Mouse (Mus musculus): ENCODE data around the gene Snd1. TPM values are rescaled to one million over a fixed set of nuclear protein-coding genes. Genes with fewer than 3 reads are reported as not detected.

Gene Snd1
- polyA plus RNA-seq, 1 experiment from 2014 or later: 56.6 TPM

DNA sequence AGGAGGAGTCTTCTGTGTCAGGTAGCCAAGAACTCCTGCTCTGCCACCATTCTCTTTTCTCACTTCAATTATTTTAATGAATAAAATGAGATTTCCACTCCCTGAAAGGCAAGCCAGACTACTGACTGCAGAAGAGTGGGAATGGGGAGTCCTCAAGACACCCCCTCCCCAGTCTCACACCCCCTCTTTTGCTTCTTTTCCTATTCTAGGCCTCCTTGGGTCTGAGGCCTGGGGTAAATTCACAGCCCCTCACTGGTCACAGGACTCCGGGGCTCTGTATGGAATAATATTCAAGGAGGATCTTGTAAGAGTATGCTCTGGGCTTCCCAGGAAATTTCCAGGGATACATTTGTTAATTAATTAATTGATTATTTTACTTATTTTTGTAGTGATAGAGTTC is 507.9 kb downstream of the Snd1 start:
- 77% methylated on average over 1 of the region's 1 CpGs for WGBS
- Histone ChIP-seq H3K9ac (replicated peaks; ENCODE audit: low read depth) (no peak overlapping the region), H3K9me3 (ENCODE audit: low read length) (no peaks in the 10 kb centered on the region), H3K4me1 (ENCODE audit: insufficient read depth, low read depth, low read length) (no peaks in the 10 kb centered on the region), H3K36me3 (ENCODE audit: insufficient read depth, low read length) (no peaks in the 10 kb centered on the region), H3K27me3 (replicated peaks; ENCODE audit: insufficient read depth, low read length) (peaks cover 15% of the 10 kb centered on the region), H3K27ac (ENCODE audit: low read length) (no peak overlapping the region), H3K4me3 (ENCODE audit: low read depth, low read length) (no peak overlapping the region), H3K4me2 (replicated peaks; ENCODE audit: low read depth, low read length) (no peak overlapping the region)
- TF ChIP-seq EP300 (IDR thresholded peaks at IDR 0.05) (no peak), CTCF (IDR thresholded peaks at IDR 0.05) (no peak)
- ATAC-seq (no peak), DNase-seq (ENCODE audit: low spot score) (no peak)

Other genes with a start within 250 kb of the Snd1 start
- 21.2 and 24.7 TPM in 2 replicates for gene Zfp800, start 77.1 kb upstream of the Snd1 start, polyA plus RNA-seq (2015; fragmentation: Nextera tagmentation; extraction: Ambion mirVana)
- 314 and 340 TPM in 2 replicates for gene Arf5, start 51.6 kb upstream of the Snd1 start, polyA plus RNA-seq (2015; fragmentation: Nextera tagmentation; extraction: Ambion mirVana)
- gene Fscn3, start 47.4 kb upstream of the Snd1 start, polyA plus RNA-seq (2015; fragmentation: Nextera tagmentation; extraction: Ambion mirVana): not detected in 2 replicates
- 7.6 and 7.8 TPM in 2 replicates for gene Gcc1, start 46.7 kb upstream of the Snd1 start, polyA plus RNA-seq (2015; fragmentation: Nextera tagmentation; extraction: Ambion mirVana)
- gene Pax4, start 25.8 kb upstream of the Snd1 start, polyA plus RNA-seq (2015; fragmentation: Nextera tagmentation; extraction: Ambion mirVana): not detected in 2 replicates

Measured in lung, postnatal 0 days (tissue).